Mouse (Mus musculus): ENCODE results near the gene Orc1.

The Orc1 gene

DNA sequence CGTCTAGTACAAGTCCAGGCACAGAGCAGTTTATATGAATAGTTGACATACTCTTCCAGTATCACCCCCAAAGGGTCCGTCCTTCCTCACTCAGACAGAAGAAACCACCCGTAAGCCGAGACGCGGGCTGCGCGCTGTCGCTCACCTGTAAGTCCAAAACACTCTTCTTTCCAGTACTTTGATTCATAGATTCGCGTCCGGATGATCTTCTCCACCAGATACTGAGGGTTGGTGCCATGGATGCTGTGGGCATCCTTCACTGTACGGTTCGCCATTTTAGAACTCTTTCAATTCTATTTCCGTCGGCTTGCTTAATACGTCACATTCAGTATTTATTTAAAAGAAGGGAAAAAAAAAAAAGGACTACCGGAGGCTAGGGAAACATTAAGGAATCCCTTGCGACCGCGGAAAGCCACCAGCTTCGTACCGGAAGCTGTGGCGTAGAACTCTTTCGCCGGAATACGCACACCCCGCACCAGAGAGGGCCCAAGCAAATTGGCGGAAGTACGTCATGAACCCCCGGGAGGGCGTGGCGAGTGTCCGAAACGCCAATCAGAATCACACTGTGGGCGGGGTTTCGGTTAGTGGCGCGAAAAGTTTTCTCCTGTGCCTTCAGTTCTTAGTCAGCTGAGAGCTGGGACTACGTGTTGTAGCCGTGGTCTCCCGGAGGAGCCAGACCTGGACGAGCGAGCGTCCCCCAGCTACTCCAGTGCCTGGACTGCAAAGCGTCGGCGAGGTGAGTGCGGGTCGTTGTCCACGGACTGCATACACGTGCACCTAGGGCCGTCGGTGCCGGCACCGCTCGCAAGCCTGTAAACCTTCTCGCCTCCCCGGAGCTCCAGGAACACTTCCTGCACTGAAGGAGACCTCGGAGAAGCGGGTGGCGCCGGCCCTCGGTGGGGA is at the start of gene Orc1, which contains the start of gene Prpf38a:
Gene Orc1, plus strand, starts transcription at position 584 of the 903 bp plus-strand sequence.
Gene Prpf38a, minus strand, starts transcription at position 497 of the 903 bp plus-strand sequence.
- peak; percentile 98 to 99 for DNase-seq

DNA sequence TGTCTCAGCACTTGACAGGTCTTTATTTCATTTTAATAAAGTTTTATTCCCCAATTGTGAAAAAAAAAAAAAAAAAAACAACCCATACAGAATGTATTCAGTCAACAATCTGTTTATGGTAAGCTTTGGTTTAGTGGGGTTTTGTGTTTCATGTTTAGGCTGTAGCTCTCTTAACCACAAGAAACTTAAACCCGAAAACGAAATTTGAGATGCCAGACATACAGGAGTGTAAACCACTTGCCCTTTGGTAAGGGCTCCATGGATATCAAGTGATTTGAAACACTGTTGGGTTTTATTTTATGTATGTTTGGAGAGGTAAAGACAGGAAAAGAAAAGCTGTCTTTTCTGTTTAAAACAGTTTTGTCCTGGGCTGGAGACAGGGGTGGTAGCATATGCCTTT is 39.5 kb upstream of the Orc1 start:
- no peak for DNase-seq

DNA sequence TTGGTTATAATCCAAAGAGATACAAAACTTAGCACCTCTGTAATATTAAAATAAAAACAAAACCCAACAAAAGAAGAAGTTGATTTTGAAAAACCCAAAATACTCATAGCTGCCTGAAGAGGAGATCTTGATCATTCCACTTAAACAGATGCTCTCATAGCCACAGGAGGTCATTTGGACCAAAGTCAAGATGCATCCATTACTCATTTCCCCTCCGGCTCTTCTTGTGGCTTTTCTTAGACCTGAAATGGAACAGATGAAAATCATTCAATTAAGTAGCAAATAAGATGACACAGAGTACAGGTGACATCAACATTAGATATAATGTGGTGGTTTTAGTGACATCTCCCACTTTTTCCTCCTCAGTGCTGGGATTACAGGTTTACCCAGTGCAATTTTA is 14.2 kb upstream of the Orc1 start:
- DNase-seq: no peak

DNA sequence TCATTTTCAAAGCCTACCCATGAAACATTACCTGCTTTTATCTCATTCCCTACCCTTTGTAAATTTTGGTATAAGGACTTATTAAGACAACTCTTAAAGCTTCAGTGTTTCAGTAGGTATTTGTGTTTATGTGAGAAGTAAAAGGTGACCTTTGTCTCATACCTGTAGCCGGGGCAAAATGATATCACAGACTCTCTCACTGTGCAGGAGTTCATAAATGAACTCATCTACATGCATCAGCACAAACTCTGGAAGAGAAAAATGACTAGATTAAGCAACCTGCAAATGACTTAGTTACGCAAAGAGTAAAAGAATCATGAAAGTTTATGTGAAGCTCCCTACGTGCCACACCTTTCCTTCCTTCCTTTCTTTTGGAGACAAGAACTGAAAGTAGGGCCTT is 6.6 kb upstream of the Orc1 start:
- DNase-seq: no peak

DNA sequence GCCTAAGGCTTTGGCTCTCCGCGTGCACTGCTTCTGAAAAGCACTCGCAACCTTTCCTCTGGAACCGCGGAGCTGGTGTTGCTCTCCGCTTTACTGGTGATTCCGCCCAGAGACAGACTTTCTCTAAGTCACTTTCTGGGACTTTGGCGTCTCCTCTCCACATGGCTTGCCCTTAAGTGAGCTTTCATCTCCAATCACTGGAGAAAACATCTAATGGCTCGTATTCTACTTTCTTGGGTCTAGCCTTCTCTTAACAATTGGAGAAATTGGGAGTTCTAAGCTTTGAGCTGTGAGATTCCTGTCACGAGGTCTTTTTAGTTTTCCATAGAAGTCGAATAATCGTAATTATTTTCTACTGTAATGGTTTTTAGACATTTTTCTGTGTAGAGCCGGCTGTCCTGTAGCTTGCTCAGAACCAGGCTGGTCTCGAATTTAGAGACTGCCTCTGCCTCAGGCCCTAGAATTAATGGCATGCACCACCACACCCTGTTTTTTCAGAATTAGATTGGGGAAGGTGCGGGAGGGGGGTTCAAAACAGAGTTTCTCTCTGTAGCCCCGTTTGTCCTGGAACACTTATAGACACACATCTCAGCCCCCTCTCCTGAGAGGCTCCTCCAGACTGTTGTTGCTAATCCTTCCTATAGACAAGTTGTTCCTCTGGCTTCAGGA is 654 bp downstream of the Orc1 start:
- DNase-seq: no peak

DNA sequence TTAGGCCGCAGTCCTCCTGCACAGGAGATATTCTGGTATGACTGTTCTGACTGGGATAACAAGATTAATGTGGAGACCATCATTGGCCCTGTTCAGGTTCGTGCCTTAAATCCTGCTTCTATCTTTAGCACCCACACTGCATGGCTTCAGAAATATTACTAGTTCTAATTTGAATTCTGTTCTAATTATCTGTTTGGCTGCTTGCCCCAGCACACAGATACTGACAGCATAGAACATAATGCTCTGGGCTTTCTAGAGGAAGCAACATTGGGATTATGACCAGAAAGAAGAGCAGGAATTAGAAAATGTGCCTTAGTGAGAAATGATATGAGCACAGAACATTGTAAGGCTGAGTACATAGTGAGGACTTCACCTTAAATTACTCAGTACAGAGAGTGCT is 14.2 kb downstream of the Orc1 start:
- DNase-seq: no peak

DNA sequence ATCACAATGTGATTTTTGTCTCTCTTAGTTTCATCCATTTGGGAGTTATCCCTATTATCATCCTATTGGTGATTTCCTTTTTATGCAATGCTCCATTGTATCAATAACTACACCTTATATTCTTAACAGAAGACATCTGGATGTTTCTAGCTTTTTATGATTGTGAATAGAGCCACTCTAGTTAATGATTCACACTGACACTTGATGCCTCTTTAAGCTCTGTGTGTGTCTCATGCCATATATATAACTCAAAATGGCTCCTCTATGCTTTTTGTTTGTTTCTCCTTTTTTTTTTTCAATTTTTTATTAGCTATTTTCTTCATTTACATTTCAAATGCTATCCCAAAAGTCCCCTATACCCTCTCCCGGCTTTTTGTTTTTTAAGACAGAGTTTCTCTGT is 16.6 kb downstream of the Orc1 start:
- no peak for DNase-seq

DNA sequence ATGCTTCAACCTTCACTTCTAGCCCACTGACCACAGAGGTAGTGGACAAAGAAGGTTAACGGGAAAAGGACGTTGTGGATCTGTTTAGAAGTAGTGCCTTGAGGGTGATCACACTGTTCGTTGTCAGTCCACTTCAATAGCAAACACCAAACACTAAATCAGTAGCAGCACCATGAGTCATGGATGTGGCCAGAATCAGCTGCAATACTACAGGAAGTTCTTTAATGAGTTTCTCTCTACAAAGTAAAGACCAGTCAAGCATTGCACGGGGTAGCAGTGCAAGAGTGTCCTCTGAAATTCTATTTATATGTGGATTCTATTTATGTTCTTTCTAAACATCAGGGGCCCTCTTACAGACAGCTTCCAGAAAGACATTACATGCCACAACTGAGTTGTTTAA is 19.1 kb downstream of the Orc1 start:
- DNase-seq: no peak

DNA sequence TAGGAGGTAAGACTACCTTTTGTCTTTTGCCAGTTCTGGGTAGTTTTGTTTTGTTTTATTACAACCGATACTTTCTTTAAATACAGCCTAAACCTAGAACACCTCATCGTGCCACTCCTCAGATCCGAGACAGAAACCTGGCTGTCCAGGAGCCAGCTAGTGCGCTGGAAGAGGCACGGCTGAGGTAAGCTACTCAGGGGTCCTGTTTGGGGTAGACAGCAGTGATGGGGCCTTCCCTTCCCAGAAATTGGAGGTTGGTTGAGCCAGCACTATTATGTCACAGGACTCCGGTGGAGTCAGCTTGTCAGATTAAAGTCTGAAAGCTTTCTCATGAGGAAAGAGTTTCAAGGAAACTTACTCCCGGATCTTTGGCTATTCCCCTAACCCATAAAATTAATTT is 22.6 kb downstream of the Orc1 start:
- DNase-seq: no peak

DNA sequence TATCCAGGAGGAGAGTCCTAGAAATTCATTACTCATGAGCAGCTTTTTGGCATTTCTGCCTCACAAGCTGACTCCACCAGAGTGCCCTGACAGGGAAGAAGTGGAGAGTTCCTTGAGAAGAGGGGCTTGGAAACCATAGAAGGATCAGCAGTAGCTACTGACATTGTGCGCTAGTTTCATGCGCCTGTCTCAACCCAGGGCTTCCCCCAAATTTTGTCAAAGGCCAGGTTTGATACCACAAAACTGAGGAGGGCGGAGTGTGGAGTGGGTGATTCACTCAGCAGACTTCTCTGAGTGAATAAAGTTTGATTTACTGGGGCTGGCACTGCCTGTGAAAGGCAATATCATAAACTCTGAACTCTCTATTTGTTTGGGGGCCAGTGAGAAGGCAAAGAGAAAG is 29.4 kb downstream of the Orc1 start:
- no peak for DNase-seq

DNA sequence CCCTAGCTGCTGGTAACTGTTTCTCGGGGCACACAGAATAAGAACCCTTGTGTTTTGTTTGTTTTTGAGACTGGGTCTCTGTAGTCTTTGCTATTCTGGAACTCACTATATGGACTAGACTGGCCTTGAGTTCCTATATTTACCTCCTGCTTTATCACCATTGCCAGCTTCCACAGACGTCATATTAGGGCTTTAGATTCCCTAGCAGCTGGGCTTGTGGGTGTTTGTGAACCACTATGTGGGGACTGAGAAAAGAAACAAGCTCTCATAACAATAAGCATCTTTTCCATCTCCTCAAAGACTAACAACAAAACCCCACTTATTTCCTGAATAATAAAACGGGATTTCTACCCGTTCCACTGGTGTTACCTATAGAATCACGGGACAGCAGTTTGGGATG is 31.7 kb downstream of the Orc1 start:
- no peak for DNase-seq

DNA sequence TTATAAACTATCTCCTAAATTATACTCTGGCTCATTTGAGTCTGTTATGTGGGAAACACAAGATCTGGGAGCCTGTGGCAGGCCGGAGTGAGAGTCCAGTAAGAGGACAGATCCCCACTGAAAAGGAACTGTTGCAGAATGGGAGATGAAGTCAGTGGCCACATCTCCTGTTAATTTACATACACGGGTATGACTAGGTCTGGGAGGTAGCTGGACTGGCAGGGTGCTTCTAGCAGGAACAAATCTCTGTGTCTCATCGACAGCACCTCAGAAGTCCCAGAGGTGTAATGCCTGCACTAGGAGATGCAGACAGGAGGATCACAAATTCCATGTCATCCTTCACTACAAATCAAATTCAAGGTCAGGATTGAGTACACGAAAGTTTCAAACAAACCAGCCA is 39.4 kb downstream of the Orc1 start:
- DNase-seq: no peak

DNA sequence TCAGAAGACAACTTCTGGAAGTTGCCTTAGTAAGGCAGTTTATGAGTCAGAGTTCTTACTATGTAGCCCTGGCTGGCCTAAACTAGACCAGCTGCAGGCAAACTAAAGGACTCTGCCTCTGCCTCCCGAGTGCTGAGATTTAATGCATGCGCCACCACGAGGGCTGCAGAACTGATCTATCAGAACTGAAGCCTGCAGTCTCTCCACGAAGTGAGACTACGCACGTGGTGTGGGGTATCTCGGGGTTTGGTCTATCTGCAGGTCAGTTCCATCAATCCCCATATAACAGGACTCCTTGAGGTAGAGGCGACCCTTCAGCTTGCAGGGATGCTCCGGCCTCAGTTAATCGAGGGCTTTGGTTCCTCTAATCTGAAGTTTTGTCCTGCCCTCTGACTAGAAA is 39.9 kb downstream of the Orc1 start:
- DNase-seq: peak; percentile 17 to 48

DNA sequence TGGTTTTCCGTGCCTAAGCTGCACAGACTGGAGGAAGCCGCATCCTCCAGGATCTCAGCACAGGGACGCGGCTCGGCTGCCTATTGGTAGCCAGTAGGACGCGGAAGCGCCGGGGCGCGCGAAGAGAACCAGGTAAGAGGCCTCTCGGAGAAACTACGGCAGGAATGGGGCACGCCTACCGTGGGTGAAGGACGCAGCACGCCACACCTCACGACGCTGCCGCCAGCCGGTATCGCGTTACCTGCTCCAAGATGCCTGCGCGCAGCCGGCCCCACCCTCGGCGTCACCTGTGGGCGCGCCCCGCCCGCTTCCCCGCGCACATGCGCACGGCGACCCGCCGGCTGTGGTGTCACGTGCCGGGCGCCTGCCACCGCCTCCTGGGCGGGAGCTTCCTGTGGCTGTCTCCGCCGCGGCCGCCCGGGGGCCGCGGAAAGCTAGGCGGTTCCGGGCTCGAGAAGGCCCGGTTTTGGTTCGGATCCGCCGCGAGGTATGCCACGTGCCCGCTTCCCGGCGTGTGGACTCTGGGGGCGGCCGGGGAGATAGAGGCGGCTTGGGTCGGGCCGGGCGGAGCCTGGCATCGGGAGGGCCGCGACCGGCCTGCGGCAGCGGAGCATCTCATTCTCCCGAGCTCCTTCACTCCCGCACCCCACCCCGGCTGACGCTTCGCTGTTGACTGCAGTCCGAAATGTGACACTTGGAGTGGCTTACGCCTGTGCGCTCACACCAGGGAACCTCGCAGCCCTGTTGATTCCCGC is 40.5 kb downstream of the Orc1 start, which contains the start of gene Cc2d1b:
Gene Cc2d1b, plus strand, starts transcription at position 354 of the 755 bp plus-strand sequence.
- DNase-seq: peak; percentile 95

DNA sequence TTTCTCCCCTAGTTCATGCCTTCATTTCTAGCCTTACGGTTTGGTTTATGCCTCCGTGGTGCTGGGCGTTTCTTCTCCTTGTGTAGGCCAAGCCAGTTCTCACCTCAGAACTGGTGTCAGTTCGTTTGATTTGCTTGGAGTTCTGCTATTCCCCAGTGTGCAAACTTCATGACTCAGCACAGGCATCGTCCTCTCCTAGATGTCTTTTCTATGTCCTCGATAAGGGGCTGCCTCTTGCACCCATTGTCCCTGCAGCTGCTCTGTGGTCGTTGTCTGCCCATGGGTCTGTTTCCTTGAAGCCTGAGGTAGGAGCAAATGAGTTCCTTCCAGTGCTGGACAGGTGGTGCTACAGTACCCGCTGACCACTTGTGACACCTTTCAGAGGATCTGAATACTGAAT is 41.3 kb downstream of the Orc1 start:
- no peak for DNase-seq

DNA sequence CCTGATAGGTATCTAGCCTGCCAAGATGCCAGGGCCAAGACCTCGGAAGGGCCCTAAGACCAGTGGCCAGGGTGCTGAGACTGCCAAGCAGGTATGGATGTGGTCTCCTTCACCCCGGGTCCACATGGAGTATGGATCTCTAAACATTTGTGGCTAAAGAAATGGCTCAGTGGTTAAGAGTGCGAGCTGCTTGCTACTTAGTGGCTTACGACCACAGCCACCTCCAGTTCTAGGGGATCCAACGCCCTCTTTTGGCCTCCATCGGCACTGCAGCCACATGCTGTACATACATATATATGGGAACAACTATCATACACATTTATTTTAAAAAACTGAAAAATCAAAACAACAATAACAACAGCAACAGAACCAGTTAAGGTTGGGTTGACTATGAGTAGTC is 42.3 kb downstream of the Orc1 start:
- DNase-seq: no peak

DNA sequence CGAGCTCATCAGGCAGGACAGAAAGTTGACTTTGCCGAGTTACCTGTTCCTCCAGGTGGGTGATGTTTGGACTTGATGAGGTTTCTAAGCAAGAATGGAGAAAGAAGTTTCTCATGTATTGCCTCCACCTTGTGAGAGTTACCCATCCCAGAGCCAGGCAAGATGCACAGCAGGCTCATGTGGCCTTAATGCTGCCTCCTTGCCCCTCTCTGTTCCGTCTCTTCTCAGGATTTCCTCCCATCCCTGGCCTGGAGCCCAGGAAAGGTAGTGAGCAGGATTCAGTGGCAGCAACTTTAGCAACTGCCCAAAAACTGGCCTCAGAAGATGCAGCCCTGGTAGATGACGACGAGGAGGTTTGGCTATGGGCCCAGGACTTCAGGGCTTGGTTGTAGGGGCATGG is 47.8 kb downstream of the Orc1 start:
- no peak for DNase-seq

DNA sequence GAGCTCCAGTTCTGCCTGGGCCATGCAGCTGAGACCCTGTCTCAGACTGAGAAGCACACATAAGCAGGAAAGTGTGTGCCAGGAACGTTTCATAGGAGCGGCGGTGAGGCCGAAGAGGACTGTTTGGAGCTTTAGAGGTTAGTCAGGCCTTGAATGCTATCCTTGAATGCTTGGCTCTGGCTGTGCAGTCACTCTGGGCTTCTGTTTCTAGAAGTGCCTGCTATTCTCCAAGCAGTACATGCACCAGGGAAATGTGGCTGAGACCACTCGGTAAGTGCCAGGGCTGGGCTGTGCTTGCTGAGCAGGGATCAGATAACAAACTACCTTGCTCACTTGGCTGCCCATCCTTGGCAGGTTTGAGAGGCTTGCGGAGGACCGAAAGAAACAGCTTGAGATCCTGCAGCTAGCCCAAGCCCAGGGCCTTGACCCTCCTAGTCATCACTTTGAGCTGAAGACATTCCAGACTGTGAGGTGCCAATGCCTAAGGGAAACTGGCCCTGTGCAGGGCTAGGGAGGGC is 50.2 kb downstream of the Orc1 start:
- DNase-seq: no peak

DNA sequence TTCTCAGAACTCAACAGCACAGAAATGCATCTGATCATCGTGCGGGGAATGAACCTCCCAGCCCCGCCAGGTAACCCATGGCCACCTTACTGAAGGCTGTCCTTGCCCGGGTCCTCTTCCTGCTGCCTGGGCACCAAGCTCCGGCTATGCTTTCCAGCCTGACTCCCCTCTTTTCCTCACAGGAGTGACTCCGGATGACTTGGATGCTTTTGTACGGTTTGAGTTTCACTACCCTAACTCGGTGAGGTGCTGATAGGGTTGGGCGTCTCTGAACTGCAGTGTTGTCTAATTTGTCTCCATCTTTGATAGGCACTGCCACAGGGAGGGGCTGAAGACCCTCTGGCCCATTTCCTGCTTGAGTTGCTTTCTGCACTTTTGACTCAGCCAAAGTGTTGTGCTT is 50.9 kb downstream of the Orc1 start:
- DNase-seq: no peak

DNA sequence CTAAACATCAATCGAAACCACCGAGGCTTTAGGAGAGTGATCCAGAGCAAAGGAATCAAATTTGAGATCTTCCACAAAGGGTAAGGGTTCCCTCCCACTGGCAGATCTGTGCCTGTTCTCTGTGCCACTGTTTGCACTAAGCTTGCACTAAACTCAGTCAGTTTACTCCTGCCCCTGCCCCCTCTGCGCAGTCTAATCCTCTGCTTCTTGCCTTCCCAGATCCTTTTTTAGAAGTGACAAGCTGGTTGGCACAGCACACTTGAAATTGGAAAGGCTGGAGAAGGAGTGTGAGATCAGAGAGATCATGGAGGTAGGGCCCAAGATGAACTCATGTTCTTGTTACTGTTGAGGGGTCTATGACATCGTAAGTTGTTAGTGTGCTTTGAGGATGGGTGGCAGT is 52.4 kb downstream of the Orc1 start:
- no peak for DNase-seq

DNA sequence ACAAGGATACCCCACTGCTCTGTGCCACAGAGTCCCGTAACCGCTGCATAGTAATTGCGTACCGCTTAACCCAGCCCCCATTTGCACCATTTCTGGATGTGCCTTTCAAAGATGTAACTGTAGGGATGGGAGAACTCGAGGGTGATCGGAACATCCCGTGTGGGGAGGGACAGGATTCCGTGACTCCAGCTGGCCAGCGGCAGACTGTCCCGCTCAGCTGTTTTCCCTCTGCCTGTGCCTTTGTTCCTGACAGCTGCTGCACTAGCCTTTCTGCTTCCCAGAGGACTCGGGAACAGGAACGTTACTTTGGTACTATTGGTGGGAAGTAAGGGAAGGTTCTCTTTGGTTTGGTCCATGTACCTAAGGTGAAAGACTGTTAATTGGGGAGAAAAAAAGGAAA is 54.5 kb downstream of the Orc1 start:
- DNase-seq: no peak

DNA sequence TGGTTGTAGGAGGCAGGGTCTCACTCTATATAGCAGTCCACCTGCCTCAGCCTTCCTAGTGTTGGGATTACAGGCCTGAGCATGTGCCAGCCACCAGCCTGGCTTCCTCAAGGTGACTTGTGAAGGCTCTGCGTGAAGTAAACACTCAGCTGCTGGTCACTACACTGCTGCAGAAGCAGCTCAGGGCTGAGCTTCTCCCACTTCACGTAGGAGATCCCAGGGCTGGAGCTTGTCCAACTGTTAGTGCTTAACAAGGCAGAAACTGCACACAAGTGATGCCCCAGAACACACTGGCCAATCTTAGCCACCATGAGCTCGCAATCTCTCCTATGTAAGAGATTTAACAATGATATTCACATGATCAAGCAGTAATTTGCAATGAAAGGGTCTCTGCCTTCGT is 55.5 kb downstream of the Orc1 start:
- DNase-seq: no peak

DNA sequence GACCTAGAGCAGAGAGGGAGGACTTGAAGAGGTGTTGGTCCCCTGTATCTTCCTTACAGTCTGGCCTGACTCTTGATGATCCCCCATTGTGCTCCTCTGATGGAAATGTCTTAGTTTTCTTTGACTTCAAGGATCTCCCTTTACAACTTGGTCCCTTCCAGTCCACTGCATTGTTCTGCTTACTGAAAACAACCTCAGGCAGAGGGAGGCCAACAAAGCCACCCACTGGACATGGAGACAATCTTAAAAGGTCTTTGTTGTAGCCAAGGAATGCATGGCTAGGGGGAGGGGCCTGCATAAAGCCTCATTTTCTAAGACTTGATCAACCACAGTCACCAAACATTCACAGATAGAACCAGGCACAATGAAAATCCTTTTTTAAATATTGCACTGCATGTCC is 55.9 kb downstream of the Orc1 start:
- DNase-seq: no peak
